Mouse (Mus musculus): ENCODE data around the gene Brd9.

GRCm38 (mm10) chr13:73961177-73961576, 23.6 kb downstream of the Brd9 start:
- TF ChIP-seq POLR2A (IDR thresholded peaks at IDR 0.05; ENCODE audit: low read depth, low read length) (no peak), CTCF (IDR thresholded peaks at IDR 0.05; ENCODE audit: borderline replicate concordance, insufficient read depth, low read length) (no peak)
